Mouse (Mus musculus) naive thymus-derived CD4-positive, alpha-beta T cell, adult 2 months (primary cell): ENCODE results near the gene Alkbh8.
"Not testable (repeated sequence)": the region's sequence is repeated elsewhere in the genome, so short reads cannot be mapped to it uniquely, and the experiment has no call there.

Experiments
- DNase-seq: peaks from one replicate; pipeline ENCODE4 v3.0.0-alpha.2; 2011; ENCODE audit warnings: low read depth

Gene Alkbh8

DNA sequence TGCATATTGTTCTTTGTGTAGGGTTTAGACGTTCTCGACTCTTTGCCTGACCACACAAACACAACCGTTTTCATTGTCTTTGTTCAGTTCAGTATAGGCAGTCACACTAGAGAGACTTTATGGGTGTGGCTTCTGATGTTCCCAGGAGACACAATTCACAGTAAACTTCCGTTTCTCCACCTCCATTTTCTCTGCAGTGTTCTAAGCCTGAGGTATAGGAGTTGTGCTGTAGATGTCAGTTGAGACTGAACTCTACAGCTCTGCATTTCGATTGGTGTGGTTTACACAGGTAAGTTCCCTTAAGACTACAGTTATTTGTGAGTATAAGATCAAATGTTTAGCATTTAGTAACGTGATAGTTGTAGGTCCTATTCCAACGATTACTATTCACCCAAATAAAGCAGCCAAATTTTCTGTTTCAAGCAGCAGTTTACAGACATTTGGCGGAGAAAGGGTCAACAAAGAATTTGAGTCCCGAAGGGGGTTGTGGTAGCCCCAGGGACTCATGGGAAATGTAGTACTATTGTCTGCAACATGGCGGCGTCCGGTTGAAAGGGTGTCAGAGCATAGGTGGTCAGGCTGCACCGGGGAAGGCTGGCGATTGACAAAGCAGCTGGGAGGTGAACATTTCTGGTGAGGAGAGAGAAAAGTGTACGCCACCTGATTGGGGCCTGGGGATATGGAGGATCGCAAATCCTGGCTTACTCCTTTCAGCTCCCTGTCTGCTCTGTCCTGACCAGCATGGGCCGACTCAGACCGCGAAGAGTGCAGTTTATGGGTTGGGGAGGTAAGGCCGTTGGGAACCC lies at the start of gene Alkbh8:
Gene Alkbh8, plus strand, starts transcription at position 179 of the 806 bp plus-strand sequence.
- peak; percentile 81 for DNase-seq

DNA sequence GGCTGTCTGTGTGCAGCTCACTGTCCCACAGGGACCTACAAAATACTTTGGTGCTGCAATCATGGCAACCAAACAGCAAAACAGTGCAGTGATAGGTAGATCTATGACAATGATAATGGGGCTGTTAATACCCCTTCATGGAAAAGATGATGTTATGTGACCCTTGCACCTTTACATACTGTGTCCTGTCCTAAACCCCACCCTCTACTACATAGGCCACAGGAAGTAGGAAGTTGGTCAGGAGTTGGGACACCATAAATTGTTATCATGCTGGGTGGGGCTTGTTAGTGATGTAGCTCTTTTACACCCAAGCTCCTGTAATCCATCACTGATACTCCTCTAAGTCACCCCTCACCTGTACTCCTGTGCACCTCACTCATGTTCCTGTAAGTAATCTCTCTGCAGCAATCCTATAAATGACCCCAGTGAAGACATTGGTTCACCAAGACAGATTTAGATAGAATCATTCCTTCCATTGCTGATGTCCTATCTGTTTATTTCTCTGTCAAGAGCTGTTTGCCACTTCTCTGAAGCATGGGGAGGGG lies 25.6 kb upstream of the Alkbh8 start:
- no peak for DNase-seq

DNA sequence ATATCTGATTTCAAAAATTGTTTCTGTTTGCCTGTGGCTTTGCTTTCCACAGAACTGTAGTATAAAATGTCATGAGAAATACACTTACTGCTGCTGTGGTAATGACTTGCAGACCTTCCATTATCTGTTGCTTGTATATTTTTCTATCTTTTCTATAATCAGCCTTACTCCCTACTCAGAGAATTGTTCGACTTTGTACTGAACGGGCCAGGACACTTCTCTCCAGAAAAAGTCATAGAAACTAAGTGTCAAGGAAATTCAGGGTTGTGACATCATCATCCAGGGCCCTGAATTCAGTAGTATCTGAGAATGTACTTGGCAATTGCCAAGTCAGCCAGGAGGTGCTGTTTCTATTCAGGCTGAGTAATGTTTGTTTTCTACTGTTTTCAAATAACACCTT lies 24.9 kb upstream of the Alkbh8 start:
- DNase-seq: no peak

DNA sequence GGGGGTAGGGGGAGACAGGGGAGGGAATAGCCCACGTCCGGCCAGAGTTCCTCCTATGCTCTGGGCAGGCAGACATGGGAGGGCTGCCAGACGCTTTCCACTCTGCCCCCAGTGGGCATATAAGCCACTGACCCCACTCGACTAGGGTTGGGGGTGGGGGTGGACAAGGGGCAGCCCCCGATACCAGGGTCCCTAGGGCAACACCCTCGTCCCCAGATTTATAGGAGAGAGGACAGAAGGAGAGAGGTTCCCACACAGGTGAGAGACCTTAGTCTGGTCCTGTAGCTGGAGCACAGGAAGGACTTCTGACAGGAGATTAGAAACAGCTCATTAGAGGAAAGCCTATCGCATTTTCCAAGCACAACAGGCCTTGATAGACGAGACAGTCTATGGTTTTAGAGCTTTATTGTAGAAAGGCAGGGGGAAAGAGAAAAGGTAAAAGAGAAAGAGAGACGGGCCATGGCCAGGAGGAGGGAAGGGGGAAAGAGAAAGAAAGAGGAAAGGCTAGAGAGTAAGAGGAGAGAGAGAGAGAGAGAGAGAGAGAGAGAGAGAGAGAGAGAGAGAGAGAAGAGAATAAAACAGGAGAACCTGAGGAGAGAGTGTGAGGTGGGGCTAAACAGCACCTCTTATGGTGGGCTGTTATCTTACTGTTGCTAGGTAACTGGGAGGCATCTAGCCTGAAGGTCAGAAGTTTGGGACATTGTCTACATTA lies 7.4 kb upstream of the Alkbh8 start:
- DNase-seq: not testable (repeated sequence)

DNA sequence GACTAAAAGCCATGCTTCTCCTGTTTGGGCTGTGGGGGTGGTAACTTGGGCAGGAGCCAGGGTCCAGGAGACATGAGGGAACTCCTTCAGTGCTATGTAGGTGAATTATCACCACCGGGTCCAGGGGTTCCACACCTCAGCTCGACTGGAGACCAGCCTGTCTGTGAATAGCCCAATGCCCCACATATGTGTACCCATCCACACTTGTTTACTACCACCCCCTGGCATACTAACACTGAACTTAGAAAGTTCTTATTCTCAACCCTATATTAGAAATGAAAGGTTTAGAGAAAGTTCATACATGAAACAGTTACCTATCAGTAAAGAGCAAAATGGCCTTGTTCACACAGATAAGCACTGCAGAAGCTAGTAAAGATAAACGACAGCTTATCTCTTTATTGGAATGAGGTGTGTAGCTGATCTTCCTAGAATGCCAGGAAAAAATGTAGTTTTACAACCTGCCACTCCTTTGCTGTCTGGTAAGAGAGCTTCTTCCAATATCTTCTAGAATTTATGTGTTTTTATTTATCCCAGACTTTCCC lies 6.8 kb upstream of the Alkbh8 start:
- no peak for DNase-seq

DNA sequence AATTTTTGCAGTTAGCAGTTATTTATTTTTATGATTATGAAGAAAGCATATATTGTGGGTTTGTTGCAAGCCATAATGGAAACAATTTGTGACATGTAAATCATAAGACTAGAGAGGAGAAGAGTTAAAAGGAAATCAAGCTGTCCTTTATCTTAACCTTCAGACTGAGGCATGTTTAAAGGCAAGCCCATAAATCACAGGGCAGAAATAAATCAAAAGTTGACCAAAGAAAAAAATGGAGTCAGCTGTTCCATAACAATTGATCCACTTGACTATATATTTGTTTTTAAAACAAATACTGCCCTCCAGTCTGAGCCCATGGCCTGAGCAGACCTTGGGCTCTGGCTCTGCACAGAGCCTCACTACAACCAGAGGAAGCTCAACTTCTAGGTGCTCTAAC lies 4.6 kb upstream of the Alkbh8 start:
- DNase-seq: no peak

DNA sequence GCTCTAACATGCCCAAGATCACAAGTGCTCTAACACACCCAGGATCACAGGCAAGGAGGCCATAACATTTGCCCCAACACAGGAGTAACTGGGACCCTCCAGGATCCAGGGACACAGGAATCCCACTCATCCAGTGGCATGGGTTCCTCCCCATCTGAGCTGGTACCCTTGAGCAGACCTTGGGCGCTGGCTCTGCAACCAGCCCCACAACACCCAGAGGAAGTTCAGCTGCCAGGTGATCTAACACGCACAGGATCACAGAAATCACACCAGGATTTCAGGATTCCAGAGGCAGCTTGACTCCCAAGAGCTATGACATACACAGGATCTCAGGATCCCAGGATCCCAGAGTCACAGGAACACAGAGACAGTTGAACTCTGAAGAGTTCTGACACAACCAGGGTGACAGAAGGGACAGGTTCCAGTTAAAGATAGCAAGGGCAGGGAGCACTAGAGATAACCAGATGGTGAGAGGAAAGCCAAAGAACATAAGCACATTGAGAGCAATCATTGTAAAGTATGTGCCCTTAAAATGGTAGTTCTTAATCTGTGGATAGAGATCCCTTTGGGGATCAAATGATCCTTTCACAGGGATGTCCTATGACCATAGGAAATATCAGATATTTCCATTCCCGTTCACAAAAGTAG lies 4.1 kb upstream of the Alkbh8 start:
- no peak for DNase-seq

DNA sequence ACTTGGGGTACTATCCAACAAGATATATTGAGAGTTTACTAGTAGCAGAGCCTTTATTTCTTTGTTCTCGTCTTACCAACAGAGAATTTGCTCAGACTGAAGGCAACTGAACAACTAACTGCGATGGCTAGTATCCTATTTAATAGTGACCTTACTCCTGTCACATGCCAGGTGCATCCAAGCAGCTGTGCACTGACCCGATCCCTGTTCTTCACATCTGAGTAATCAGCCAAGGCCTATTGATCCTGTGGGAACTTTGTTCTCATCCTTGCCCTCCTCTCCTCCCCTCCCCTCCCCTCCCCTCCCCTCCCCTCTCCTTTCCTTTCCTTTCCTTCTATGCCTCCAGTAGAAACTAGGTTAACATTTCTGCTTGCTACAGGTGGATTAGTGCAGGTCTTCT lies 1.7 kb downstream of the Alkbh8 start:
- no peak for DNase-seq

DNA sequence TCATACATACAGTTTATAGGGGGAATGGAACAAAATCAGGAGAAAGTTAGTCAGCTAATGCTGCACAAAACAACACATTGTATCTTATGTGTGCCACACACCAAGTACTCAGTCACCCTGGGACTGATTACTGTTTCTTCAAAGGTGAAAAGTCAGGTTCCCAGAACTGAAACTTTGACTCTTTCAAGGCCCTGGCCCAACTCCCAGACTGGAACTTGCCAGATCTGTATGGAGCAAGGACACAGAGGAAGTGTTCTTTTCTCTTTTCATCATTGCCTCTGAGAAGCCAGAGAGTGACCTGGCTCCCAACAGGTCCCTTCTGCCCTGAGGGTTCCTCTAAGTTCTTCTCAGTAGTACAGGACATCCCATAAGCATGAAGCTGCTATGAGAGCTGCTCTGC lies 10.2 kb downstream of the Alkbh8 start:
- DNase-seq: no peak

DNA sequence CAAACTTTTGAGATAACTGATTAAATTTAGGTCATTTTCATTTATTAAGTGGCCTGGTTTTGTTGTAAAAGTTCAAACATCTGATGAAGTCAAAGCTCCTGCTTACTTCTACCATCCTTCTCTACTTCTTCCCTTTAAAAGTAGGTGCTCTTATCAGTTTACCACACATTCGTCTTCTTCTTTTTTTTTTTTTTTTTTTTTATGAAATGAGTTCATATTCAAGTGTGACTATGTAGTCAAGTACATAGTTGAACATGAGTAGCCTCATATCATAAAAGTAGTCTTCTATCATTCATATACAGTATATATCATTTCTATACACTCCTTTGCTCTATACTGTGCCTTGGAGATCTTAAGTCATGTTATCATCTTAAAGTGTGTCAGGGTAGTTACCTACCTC lies 11.0 kb downstream of the Alkbh8 start:
- DNase-seq: no peak

DNA sequence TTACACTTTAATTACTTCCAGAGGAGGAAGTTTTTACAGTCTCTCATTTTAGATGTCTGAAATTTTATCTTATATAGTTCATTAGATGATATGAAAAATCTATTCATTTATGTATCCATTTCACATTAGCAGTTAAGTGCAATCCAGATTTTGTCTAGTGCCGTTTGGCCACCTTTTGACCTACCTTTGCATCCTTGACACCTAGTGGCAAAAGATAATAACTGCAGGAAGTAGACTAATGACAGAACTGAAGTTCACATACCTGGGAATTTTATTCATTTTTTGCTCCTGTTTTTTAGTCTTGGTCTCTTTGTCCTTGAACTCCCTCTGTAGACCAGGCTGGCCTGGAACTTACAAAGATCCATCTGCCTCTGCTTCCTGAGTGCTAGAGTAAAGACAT lies 15.1 kb downstream of the Alkbh8 start:
- peak; percentile 16 for DNase-seq

DNA sequence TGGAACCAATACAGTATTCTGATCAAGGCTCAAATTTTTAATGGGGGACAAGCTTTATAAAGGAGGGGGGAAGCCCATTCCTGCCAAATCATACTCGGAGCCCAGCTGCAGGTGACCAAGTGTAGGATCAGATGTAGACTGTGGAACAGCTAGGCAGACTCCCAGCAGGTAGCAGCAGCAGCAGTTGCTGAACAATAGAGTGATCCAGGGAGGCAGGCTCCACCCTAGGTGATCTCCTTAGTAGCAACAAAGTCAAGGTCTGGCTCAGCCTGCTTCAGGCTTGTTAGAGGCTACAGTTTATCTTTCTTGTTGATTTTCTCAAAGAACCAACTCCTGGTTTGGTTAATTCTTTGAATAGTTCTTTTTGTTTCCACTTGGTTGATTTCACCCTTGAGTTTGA lies 41.4 kb downstream of the Alkbh8 start:
- DNase-seq: not testable (repeated sequence)

DNA sequence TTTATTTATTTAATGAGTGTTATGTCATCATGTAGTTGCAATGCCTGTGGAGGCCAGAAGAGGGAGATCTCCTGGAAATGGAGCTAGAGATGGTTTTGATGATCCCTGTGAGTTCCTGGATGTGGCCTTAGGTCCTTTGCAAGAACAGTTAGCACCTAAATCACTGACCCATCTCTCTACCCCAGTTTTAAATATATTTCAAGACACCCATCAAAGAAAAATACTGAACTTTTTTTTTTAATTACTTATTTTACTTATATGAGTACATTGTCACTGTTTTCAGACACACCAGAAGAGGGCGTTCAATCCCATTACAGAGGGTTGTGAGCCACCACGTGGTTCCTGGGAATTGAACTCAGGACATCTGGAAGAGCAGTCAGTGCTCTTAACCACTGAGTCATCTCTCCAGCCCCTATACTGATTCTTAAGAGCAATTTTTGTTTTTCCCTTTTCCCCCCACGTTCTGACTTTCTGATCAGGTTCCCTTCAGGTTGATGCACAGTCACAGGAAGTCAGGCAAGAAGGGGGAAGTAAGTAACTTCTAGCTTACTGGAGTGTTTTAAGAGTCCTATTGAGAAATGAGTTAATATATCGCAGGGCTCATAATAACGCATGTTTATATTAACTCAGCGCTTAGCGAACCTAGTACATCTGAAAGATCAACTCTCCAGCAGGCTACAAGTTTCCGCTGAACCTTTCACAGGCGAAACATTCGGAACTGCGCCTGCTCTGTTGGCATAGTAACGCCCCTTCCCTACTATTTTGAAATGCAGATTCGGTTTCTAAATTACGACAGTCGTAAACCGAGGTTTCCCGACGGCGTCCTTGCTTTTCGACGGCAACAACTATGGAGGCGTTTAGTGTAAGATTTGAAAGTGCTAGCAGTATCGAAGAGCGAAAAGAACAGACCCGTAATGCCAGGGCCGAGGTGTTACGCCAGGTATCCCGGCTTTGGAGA lies 68.6 kb downstream of the Alkbh8 start, which contains the start of gene Cwf19l2:
Gene Cwf19l2, plus strand, starts transcription at position 342 of the 958 bp plus-strand sequence.
- DNase-seq: peak; percentile 95

DNA sequence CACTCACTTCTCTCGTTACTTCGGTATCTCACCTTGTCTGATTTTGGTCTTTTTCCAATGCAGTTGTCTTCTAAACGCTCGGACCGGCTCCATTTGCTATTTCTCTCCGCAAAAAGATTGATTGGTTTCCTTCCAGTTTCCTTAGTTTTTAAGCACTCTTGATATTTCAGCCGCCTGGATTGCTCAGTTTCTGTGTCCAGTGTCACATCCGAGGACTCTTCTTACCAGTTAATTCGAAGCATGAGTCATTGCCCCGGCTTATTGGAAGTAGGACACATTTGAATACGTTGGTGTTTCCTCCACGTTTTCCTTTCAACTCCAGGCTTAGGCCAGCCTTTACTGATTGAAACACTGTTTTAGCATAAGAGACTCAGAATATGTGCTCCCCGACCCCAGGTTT lies 69.4 kb downstream of the Alkbh8 start:
- no peak for DNase-seq

DNA sequence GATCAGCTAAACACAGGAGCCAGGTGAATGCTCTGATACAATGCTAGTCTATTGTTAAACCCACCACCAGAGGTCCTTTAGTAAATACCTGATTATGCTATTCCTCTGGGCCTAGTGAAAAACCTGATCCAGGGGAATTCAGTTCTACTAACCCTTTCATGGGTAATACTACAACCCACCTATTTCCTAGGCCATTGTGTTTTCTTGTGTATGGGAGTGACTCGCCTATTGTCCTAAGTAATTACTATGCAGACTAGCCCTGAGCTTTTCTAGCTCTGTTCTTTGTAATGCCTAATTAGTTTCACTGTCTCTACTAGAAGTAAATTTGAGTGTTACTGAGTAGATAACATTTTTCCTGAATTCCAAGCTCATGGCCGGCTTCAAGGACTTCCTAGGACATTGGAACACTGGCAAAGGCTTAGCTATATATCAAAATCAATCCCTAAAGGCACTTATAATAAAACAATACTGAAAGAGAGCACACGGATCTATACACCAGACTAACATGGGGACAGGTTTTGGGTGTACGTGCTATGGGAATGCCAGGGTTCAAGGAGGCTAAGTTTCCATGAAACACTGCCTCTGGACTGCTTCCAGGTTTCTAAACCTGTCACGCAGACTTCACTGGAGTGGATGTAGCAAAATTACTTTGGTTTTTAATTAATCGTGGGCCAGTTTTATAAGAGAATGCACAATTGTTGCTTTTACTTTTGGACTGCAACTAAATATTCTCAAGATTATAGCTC lies 104.8 kb downstream of the Alkbh8 start:
- not testable (repeated sequence) for DNase-seq
